Mouse (Mus musculus): ENCODE measurements around the gene Zmiz1. TPM values are rescaled to one million over a fixed set of nuclear protein-coding genes. Genes with fewer than 3 reads are reported as not detected.
A peak's percentile ranks its signal among the peaks of the same experiment; 100 is the strongest.

Zmiz1 gene
- total and polyA plus RNA-seq, 2 experiments from 2014 or later = 50.6 to 135 TPM

GRCm38 (mm10) chr14:25421596-25422001, 37.4 kb upstream of the Zmiz1 start:
- Histone ChIP-seq H3K4me2 (ENCODE audit: low read depth, low read length) (no peak overlapping the region), H3K9ac (replicated peaks; ENCODE audit: low read length) (no peak overlapping the region), H3K27me3 (ENCODE audit: insufficient read depth, low read length) (no peaks in the 10 kb centered on the region), H3K27ac (peak overlapping the region; percentile 62; the same call in 1 of the 2 replicates), H3K36me3 (ENCODE audit: insufficient read depth, low read length) (no peaks in the 10 kb centered on the region), H3K4me3 (ENCODE audit: low read length) (no peak overlapping the region), H3K4me1 (ENCODE audit: insufficient read depth, low read length) (peaks cover 5% of the 10 kb centered on the region; the same call in 1 of the 2 replicates), H3K9me3 (ENCODE audit: low read length) (no peaks in the 10 kb centered on the region)
- no peak for TF ChIP-seq CTCF (IDR thresholded peaks at IDR 0.05; ENCODE audit: low read depth)
- ATAC-seq (peak; percentile 90), DNase-seq (ENCODE audit: low spot score) (peak; percentile 86)
- 18% methylated on average over 13 of the region's 13 CpGs for WGBS

- WGBS = 74% methylated on average over 1 of the region's 1 CpGs
- Histone ChIP-seq H3K4me2 (ENCODE audit: low read depth, low read length) (no peak overlapping the region), H3K36me3 (ENCODE audit: insufficient read depth, low read length) (no peaks in the 10 kb centered on the region), H3K4me1 (ENCODE audit: insufficient read depth, low read length) (peaks cover 5% of the 10 kb centered on the region; the same call in 1 of the 2 replicates), H3K9ac (replicated peaks; ENCODE audit: low read length) (no peak overlapping the region), H3K4me3 (ENCODE audit: low read length) (no peak overlapping the region), H3K27ac (no peak overlapping the region), H3K27me3 (ENCODE audit: insufficient read depth, low read length) (no peaks in the 10 kb centered on the region), H3K9me3 (ENCODE audit: low read length) (no peaks in the 10 kb centered on the region)
- no peak for ATAC-seq
- no peak for TF ChIP-seq CTCF (IDR thresholded peaks at IDR 0.05; ENCODE audit: low read depth)
- no peak for DNase-seq (ENCODE audit: low spot score)
Observed at GRCm38 (mm10) chr14:25422946-25423345, 36.0 kb upstream of the Zmiz1 start.

- no peak overlapping the region for H3K27ac ChIP-seq
- ATAC-seq (no peak), DNase-seq (ENCODE audit: low spot score) (no peak)
- H3K4me1 ChIP-seq (ENCODE audit: insufficient read depth, low read length) = peaks cover 5% of the 10 kb centered on the region; the same call in 1 of the 2 replicates
- H3K27me3 ChIP-seq (ENCODE audit: insufficient read depth, low read length) = no peaks in the 10 kb centered on the region
- no peak overlapping the region for H3K4me3 ChIP-seq (ENCODE audit: low read length)
- no peak overlapping the region for H3K4me2 ChIP-seq (ENCODE audit: low read depth, low read length)
- TF ChIP-seq CTCF (IDR thresholded peaks at IDR 0.05; ENCODE audit: low read depth) = no peak
- H3K9me3 ChIP-seq (ENCODE audit: low read length) = no peaks in the 10 kb centered on the region
- 81% methylated on average over 7 of the region's 7 CpGs for WGBS
- no peak overlapping the region for H3K9ac ChIP-seq (replicated peaks; ENCODE audit: low read length)
- no peaks in the 10 kb centered on the region for H3K36me3 ChIP-seq (ENCODE audit: insufficient read depth, low read length)
Observed at GRCm38 (mm10) chr14:25423721-25424443, 35.1 kb upstream of the Zmiz1 start.

- Histone ChIP-seq H3K4me3 (ENCODE audit: low read length) (no peak overlapping the region), H3K9ac (replicated peaks; ENCODE audit: low read length) (no peak overlapping the region), H3K9me3 (ENCODE audit: low read length) (no peaks in the 10 kb centered on the region), H3K27ac (no peak overlapping the region), H3K4me2 (ENCODE audit: low read depth, low read length) (no peak overlapping the region), H3K27me3 (ENCODE audit: insufficient read depth, low read length) (no peaks in the 10 kb centered on the region), H3K4me1 (ENCODE audit: insufficient read depth, low read length) (no peaks in the 10 kb centered on the region), H3K36me3 (ENCODE audit: insufficient read depth, low read length) (no peaks in the 10 kb centered on the region)
- TF ChIP-seq CTCF (IDR thresholded peaks at IDR 0.05; ENCODE audit: low read depth) = no peak
- DNase-seq (ENCODE audit: low spot score) (no peak), ATAC-seq (no peak)
Observed at GRCm38 (mm10) chr14:25438255-25438654, 20.7 kb upstream of the Zmiz1 start.

- no peaks in the 10 kb centered on the region for H3K9me3 ChIP-seq (ENCODE audit: low read length)
- ATAC-seq (no peak), DNase-seq (ENCODE audit: low spot score) (no peak)
- no peak overlapping the region for H3K4me2 ChIP-seq (ENCODE audit: low read depth, low read length)
- H3K27ac ChIP-seq = no peak overlapping the region
- H3K27me3 ChIP-seq (ENCODE audit: insufficient read depth, low read length) = no peaks in the 10 kb centered on the region
- WGBS = 32% methylated on average over 1 of the region's 1 CpGs
- TF ChIP-seq CTCF (IDR thresholded peaks at IDR 0.05; ENCODE audit: low read depth) = no peak
- H3K36me3 ChIP-seq (ENCODE audit: insufficient read depth, low read length) = no peaks in the 10 kb centered on the region
- H3K4me3 ChIP-seq (ENCODE audit: low read length) = no peak overlapping the region
- no peaks in the 10 kb centered on the region for H3K4me1 ChIP-seq (ENCODE audit: insufficient read depth, low read length)
- H3K9ac ChIP-seq (replicated peaks; ENCODE audit: low read length) = no peak overlapping the region
Observed at GRCm38 (mm10) chr14:25440116-25440515, 18.9 kb upstream of the Zmiz1 start.

- WGBS = 55% methylated on average over 3 of the region's 3 CpGs
- Histone ChIP-seq H3K9ac (replicated peaks; ENCODE audit: low read length) (no peak overlapping the region), H3K4me2 (ENCODE audit: low read depth, low read length) (no peak overlapping the region), H3K27me3 (ENCODE audit: insufficient read depth, low read length) (no peaks in the 10 kb centered on the region), H3K27ac (no peak overlapping the region), H3K9me3 (ENCODE audit: low read length) (no peaks in the 10 kb centered on the region), H3K36me3 (ENCODE audit: insufficient read depth, low read length) (no peaks in the 10 kb centered on the region), H3K4me1 (ENCODE audit: insufficient read depth, low read length) (no peaks in the 10 kb centered on the region), H3K4me3 (ENCODE audit: low read length) (no peak overlapping the region)
- no peak for DNase-seq (ENCODE audit: low spot score)
- no peak for ATAC-seq
- no peak for TF ChIP-seq CTCF (IDR thresholded peaks at IDR 0.05; ENCODE audit: low read depth)
Observed at GRCm38 (mm10) chr14:25440777-25441176, 18.2 kb upstream of the Zmiz1 start.

GRCm38 (mm10) chr14:25441469-25441868, 17.5 kb upstream of the Zmiz1 start:
- H3K4me1 ChIP-seq (ENCODE audit: insufficient read depth, low read length) = no peaks in the 10 kb centered on the region
- H3K4me3 ChIP-seq (ENCODE audit: low read length) = no peak overlapping the region
- ATAC-seq (no peak), DNase-seq (ENCODE audit: low spot score) (no peak)
- no peaks in the 10 kb centered on the region for H3K9me3 ChIP-seq (ENCODE audit: low read length)
- TF ChIP-seq CTCF (IDR thresholded peaks at IDR 0.05; ENCODE audit: low read depth) = no peak
- no peaks in the 10 kb centered on the region for H3K36me3 ChIP-seq (ENCODE audit: insufficient read depth, low read length)
- 66% methylated on average over 5 of the region's 5 CpGs for whole genome bisulfite sequencing
- H3K4me2 ChIP-seq (ENCODE audit: low read depth, low read length) = no peak overlapping the region
- no peak overlapping the region for H3K27ac ChIP-seq
- H3K27me3 ChIP-seq (ENCODE audit: insufficient read depth, low read length) = no peaks in the 10 kb centered on the region
- H3K9ac ChIP-seq (replicated peaks; ENCODE audit: low read length) = no peak overlapping the region
